Mouse (Mus musculus) layer of hippocampus, adult 8-10 months (tissue): ENCODE measurements around the gene 6030452D12Rik. TPM values are rescaled to one million over a fixed set of nuclear protein-coding genes. Genes with fewer than 3 reads are reported as not detected.

Experiments used
- DNase-seq, 2 experiments: peaks; one replicate each; pipeline ENCODE4 v3.0.0; 2022; ENCODE audit warnings: low spot score in 2 of 2
- total RNA-seq, 4 experiments: library from RNA; stranded (reverse); gene quantifications; 2 replicates each; pipeline ENCODE4 v1.2.4; 2022

6030452D12Rik gene
- not detected for total RNA-seq

DNA sequence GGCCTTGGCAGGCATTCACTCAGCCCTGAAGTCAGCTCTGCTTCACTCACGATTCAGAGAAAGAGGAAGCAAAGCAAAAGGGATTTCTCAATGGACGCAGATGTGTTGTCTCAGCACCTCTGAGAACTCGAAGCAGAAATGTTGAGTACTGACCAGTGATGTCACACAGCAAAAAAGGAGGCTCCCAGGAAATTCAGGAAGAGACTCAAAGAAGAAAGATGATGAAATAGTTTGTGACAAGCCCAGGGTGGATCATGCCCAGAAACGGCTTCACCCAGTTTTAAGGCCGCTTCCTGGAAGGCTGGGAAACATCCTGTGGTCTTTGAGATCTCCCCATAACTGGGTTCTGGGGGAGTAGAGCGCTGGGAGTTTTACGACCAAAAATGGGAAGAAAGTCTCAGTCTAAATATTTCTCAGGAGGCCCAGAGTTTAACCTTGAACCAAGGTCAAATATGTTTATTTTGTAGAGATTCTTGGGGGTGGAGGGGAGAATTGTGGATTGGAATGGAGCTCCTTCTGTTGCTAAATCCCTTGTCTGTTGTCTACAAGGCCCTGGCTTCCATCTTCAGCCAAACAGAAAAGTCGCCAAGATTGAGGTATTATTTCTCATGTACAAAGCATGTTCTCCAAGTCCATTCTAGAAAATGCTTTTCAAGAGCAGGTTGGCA lies at the start of gene 6030452D12Rik:
6030452D12Rik (plus strand) TSS at position 505 of the 668 bp plus-strand sequence.
- DNase-seq: no peak

DNA sequence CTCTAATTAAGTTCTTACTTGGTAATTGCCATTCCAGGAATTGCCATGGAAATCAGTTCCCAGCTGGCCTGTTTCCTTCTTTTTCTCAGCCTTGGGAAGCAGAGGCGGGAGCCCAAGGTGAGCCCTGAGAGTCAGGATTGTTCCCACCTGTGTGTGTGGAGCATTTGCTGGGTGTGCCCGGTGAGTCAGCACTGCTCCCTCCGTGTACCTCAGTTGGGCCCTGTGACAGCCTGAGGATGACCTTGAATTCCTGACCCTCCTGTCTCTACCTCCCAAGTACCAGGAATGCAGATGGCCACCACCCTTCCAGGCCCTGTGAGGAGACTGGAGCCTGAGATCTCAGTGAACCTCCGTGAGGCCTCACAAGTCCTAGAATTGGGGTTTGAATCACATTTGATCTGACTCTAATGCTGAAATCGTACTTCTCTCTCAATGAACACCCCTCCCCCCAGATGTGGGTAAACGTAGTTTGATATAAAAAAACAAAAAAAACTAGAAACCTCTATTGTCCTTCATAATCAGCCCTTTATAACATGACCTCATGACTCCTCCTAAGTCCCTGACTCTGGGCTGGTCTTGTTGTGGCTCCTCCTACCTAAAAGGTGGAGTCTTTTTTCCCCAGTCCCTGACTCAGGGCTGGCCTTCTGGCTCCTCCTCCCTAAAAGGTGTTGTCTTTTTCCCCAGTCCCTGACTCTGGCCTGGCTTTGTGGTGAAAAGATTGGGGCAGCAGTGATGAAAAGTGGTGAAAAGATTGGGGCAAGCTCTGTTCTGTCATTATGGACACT lies 48.8 kb upstream of the 6030452D12Rik start:
- DNase-seq: no peak

DNA sequence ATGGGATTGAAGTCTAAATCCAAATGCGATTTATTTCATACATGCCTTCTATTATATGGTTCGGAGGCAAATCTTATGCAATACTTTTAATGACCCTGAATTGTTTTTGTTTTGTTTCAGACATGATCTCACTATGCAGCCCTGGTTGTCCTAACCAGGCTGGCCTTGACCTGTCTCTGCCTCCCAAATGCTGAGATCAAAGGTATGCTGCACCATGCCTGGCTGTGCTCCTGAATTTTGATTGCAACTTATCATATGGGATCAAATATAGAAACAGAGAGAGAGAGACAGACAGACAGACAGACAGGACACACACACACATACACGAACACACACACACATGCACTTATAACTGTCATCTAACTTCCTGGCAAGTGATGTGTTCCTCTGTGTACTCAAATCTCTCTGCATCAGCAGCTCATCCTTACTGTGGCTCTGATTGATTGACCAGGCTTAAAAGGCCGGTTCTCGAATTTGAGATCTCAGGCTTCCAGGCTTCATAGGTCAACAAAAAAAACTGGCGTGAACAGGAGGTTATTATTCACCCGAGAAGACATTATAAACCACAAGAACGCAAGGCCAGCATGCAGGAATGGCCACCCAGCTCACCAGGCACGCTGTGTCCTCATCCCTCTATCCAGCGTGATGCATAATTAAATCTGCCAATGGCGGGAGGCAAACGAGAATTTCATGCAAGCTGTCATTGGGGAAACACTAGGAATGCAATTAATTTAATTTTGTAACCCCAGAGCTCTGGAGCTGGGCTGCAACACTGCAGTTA lies 47.4 kb upstream of the 6030452D12Rik start:
- no peak for DNase-seq

DNA sequence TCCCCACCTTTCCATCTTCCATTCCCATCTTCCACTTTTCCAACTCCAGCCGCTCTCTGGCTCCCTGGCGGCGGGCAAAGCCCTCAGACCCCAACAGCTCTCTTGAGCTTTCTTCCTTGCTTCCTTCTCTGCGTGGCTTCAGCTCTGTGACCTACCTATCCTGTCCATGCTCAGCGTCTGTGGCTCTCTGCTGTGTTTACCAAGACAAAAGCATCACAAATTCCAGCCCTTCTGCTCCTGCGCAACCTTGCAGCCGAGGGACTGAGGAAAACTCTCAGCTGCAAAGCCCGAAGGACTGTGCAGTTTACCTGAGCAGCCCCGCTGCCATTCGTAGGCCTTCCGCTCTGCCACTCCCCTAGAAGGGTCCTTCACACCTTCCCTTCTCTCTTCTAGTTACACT lies 46.3 kb upstream of the 6030452D12Rik start:
- DNase-seq: no peak

- no peak for DNase-seq
Measured at GRCm38 (mm10) chr8:106462131-106462530, 38.2 kb upstream of the 6030452D12Rik start.

GRCm38 (mm10) chr8:106463795-106464194 lies 36.5 kb upstream of the 6030452D12Rik start:
- no peak for DNase-seq

DNA sequence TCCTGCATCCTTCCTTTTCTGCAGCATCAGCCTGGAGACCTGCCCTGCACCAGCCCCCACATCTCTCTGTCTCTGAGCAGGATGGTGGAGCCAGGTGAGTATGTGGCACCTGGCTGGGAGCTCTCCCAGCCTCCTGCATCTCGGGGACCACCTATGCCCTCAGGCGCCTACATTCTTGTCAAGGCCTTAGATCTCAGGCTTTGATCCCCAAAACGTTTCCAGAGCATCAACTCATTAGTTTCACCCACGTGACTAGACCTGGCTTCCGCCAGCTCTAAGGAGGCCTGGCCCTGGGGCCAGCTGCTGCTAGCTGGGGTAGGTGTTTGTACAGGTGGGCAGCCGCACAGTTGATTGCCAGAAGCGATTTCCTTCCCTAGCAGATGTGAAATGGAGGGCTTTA lies 30.8 kb upstream of the 6030452D12Rik start:
- DNase-seq: no peak

DNA sequence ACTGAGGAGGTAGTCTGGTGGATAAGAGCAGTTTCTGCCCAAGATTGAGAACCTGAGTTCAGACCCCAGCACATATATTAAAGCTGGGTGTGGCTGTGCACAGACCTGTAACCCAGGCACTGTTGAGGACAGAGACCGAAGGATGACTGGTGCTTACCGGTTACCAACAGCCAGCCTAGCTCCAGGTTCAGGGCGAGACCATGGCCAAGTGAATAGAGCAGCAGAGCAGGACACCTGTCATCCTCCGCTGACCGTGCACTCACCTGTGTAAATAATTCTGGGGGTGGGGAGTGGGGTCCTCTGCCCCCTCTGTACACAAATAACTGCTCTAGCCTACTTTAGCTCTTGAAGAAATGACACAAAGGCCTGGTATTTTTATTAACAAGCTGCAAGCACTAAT lies 26.3 kb upstream of the 6030452D12Rik start:
- no peak for DNase-seq

GRCm38 (mm10) chr8:106504241-106504640 lies 3.9 kb downstream of the 6030452D12Rik start:
- no peak for DNase-seq

DNA sequence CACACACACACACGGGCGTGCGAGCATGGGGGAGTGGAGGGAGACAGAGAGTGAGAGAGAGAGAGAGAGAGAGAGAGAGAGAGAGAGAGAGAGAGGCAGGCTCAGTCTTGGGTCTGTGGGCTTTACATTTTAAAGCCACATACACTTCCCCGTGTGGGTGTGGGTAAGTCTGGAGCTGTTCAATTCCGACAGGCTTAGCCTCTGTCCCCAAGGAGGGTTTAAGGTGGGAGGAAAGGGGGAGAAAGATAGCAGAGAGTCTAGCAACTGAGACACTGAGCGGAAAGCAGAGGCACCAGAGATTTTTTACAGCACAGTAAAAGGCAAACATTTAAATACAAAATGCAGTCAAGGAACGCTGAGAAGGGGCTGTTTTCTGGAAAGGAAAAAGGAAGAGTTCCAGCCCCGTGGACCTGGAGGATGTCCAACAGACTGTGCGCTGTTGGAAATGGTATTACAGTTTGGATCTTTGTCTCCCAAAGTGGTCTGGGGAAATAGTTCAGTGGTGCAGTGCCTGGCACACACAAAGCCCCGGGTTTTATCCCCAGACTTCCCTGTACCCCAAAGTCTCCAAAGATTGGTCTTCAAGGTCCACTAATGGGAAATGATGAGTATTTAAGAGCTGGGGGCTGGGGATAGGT lies 5.1 kb downstream of the 6030452D12Rik start:
- no peak for DNase-seq

- no peak for DNase-seq
Measured at GRCm38 (mm10) chr8:106506106-106506505, 5.8 kb downstream of the 6030452D12Rik start.

DNA sequence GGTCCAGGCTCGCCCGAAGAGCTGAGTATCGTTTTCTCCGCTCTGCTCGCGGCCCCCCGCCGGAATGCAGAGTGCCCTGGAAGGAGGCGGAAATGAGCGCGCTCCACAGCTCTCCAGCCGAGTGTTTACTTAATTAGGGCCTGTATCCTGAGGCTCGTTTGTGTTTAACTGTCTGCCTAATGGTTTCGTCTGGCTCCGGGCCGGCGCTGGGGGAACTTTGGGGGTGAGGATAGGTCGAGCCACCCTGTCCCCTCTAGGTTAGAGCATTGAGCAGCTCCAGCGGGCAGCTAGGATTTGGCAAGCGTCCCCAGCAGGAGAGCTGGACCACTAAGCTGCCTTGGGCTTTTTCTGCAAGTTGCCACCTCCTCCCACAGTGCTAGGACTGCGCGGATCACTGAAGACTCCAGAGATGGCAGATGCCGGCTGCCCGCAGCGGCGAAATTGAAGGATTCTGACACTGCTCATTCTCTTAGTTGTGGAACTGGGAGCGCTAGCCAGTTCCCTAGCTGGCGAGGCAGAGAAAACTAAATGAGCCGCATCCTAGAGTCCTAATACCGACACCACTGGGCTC lies 7.5 kb downstream of the 6030452D12Rik start:
- peak in 1 of 2 experiments; percentile 7 for DNase-seq

DNA sequence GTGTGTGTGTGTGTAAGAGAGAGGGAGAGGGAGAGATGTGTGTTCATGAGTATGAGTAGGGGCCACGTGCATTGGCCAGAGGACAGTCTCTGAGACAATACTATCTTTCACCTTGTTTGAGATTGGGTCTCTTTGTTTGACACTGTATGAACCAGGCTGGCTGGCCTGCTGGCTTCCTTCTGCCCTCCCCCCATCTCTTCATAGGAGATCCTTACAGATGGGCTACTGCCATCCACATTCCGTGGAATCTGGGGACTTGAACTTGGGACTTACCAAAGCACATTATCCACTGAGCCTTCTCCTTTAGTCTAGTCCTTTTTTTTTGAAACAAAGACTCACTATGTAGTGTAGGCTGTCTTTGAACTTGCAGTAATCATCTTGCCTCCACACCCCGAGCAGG lies 8.1 kb downstream of the 6030452D12Rik start:
- DNase-seq: no peak

DNA sequence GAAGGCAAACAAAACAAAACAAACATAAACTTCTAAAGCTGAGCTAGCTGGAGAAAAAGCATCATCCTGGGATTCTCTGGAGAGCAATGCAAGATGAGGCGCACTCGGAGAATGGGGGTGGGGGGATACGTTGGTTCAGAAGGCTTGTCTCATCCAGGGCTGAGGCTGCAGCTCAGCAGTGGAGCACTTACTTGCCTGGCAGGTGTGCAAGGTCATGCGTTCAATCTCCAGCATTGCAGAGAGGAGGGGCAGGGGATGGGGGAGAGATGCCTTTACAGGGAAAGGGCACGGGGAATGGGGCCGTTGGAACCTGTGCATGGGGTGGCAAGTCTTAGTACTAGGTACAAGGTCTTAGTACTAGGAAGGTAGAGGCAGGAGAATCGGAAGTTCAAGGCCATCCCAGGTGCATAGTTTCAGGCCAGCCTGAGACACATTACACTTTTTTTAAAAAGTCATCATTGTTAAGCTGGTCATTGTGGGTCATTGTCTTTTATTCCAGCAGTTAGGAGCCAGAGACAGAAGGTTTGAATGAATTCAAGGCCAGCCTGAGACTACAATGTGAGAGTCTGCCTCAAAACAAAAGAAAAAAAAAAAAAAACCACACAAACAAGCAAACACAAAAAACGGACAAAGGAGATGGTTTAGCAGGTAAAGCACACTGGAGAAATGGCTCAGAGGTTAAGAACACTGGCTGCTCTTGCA lies 8.9 kb downstream of the 6030452D12Rik start:
- DNase-seq: no peak

- DNase-seq: no peak
Measured at GRCm38 (mm10) chr8:106510365-106510975, 10.1 kb downstream of the 6030452D12Rik start, which contains the start of gene Cdh3. Gene Cdh3 (plus strand): TSS chr8:106510891.

DNA sequence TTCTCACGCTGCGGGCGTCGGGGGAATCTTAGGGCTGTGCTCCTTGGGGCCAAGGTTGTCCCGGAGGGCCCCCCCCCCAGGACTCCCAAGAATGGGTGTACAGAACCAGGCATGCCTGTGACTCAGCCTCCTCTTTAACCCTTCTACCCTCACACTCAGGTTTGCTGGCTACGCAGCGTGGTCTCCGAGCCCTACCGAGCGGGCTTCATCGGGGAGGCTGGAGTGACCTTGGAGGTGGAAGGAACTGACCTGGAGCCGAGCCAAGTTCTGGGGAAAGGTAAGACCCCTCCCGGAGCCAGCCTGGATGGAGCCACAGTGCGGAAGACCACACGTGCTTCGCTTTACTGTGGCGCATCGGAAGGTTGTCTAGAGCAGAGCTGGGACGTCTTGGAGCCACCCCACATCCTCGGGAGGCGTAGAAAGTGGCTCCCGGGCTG lies 10.8 kb downstream of the 6030452D12Rik start:
- no peak for DNase-seq

DNA sequence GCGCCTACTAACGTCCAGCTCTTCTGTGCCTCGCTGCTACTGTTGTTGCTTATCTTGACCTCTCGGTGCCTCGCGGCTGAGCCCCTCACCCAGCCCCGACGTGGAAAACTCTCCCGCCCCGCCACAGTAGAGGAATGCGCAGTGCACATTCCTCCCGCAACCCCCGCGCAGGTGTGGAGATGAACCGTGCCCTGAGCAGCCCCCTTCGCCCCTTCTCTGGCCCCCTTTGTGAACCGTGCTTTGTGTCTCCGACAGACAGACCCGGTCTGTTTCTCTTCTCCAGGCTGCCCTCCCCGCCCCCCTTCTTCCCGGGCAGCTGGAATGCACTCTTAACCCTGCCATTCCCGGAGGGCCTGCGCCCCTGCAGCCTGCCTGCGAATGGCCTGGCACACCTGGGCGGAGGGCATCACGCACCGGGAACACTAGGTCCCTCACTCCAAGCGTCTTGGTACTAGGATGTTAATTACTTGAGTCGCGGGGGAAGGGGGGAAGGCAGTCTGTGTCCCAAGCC lies 11.3 kb downstream of the 6030452D12Rik start:
- no peak for DNase-seq

DNA sequence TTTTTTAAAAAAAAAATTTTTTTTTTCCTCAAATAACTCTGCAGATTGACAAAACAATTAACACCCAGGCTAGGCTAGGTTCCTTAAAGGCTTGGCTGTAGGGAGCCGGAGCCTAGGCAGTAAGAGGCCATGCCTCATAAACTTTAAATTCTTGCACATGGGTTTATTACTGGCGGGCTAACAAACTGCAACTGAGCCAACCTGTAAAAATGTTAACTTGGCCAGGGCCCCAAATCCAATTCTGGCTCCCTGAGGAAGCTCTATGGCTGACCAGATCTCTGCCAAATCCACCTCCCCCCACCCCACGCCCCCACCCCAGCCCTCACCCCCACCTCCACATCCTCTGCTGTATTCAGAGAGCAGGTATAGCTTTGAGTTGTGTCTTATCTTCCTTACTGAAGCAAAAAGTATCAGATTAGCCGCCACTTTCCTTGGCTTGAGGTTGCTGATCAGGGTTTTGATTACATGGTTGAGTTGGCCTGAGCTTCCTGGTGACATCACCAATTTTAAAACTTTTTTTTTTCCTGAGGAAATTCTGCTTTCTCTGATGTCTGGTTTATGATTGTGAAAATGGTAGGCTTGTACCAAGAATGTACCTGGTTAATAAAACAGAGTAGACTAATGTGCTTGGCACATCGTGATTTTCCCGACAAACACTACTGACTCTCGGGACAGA lies 12.3 kb downstream of the 6030452D12Rik start:
- DNase-seq: no peak

DNA sequence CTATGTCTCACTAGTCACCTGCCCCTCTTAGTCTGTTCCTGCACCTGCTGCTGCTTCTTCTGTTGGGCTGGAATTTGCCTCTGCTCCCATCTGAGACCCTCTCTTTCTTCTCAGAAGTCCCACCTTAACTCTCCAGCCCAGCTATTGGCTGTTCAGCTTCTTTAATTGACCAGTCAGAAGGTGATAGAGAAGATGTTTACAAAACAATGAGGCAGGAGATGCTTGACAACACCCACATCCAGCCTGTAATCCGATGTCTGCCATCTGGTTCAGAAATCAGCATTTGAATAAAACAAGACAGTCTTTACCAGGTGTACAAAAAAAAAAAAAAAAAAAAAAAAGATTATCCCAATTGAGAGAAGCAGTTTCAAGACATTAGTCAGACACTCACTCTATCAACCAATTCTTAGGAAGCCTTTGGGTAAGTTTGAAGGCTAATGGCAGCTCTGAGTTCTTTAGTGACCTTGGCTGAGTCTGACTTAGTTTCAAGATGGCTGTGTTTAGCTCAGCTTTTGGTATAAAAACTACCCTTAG lies 15.7 kb downstream of the 6030452D12Rik start:
- DNase-seq: no peak
